Mouse (Mus musculus) spleen, adult 10 weeks (tissue): ENCODE data around the gene Plcb2. TPM values are rescaled to one million over a fixed set of nuclear protein-coding genes. Genes with fewer than 3 reads are reported as not detected.

ENCODE experiments used
- polyA plus RNA-seq: library from polyadenylated mRNA; stranded (reverse); fragments of 350-450 nt; fragmentation: Illumina TruSeq; extraction: RNeasy Lipid Tissue Mini Kit (QIAGEN cat#74804); gene quantifications from one replicate; pipeline ENCODE4 v1.2.3, GENCODE M21; 2015; ENCODE audit warnings: low replicate concordance; ENCODE audit not compliant: insufficient read depth

Plcb2 gene
- polyA plus RNA-seq: 56.9 TPM

DNA sequence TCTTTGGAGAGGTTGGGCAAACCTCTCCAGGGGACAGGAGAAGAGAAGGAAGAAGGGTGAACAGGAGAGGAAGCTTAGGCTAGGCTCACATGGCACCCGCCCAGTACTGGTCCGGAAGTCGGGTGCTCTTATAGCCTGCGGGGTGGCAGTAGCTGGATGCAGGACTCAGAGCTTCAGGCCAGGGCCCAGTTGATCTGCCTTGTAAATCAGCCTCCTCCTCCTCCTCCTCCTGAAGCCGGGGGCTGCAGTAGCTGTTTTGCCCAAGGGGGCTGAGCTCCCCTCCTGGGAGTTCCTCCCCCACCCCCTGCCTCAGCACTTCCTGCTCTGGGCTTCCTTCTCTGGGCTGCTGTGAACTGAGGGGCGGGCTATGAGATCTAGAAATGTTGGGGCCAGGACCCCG is at the start of gene Plcb2:
Gene Plcb2 (minus strand): TSS at position 102 of the 400 bp plus-strand sequence.

GRCm38 (mm10) chr2:118772158-118772874 is 44.1 kb upstream of the Plcb2 start, which contains the start of gene Phgr1:
Phgr1 (plus strand) TSS chr2:118772769.

GRCm38 (mm10) chr2:118761906-118762783 is 33.9 kb upstream of the Plcb2 start, which contains the start of gene Ccdc9b:
Ccdc9b (minus strand) TSS chr2:118762661.

DNA sequence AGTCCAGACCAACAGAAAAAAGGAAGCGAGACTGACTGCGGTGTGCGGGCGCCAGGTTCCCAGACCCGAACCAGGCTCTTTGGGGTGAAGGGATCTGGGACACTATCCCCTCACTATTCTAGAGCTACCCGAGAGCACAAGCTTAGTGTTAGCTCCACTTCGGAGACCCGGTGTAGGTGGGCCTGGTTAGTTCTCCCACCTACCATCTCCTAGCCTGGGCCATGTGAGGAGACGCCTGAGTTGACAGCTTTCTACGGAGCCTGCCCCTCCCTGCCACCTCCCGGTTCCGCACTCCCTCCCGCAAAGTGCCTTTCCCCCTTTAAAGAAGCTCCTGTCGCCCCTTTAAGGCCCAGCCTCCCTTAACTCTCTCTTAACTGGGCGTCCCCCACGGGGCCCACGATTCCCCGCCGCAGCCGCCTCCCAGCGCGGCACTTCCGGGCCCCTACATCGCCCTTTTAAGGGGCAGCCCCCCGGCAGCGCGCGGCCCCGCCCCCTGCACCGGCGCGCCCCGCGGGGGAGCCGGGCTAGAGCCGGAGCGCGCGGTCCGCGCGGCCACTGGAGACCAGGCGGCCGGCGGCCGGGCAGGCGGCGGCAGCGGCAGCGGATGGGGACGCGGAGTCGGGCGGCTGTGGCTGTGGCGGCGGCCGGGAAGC is 17.1 kb upstream of the Plcb2 start, which contains the start of gene Inafm2:
Gene Inafm2 (plus strand): TSS at position 527 of the 653 bp plus-strand sequence.

GRCm38 (mm10) chr2:118703913-118704730 is 24.1 kb downstream of the Plcb2 start, which contains the start of gene Ankrd63:
Ankrd63 (minus strand) TSS chr2:118703963.

GRCm38 (mm10) chr2:118662902-118663803 is 65.1 kb downstream of the Plcb2 start, which contains the start of gene Pak6:
Pak6 (plus strand) TSS chr2:118663303.

Other genes with a start within 250 kb of the Plcb2 start
- 200 TPM for gene Srp14, start 248.7 kb downstream of the Plcb2 start, polyA plus RNA-seq
- 21.3 TPM for gene Bmf, start 178.8 kb downstream of the Plcb2 start, polyA plus RNA-seq
- gene Bub1b, start 130.2 kb downstream of the Plcb2 start, polyA plus RNA-seq: 20.2 TPM
- 0.19 TPM for gene Pak6, start 65.1 kb downstream of the Plcb2 start, polyA plus RNA-seq
- not detected for gene Ankrd63, start 24.5 kb downstream of the Plcb2 start, polyA plus RNA-seq
- gene Inafm2, start 17.3 kb upstream of the Plcb2 start, polyA plus RNA-seq: 22.0 TPM
- 6.8 TPM for gene Ccdc9b, start 34.2 kb upstream of the Plcb2 start, polyA plus RNA-seq
- gene Phgr1, start 44.3 kb upstream of the Plcb2 start, polyA plus RNA-seq: not detected
- gene Disp2, start 51.3 kb upstream of the Plcb2 start, polyA plus RNA-seq: 0.12 TPM
- gene Knstrn, start 85.6 kb upstream of the Plcb2 start, polyA plus RNA-seq: 26.7 TPM
- gene Ivd, start 133.5 kb upstream of the Plcb2 start, polyA plus RNA-seq: 75.0 TPM
- 15.3 TPM for gene Bahd1, start 171.9 kb upstream of the Plcb2 start, polyA plus RNA-seq
- 5.7 TPM for gene Chst14, start 198.1 kb upstream of the Plcb2 start, polyA plus RNA-seq